Mouse (Mus musculus) hindbrain, embryonic 14.5 days (tissue): ENCODE data around the gene Bco2. TPM values are rescaled to one million over a fixed set of nuclear protein-coding genes. Genes with fewer than 3 reads are reported as not detected.

Experiments used
- ATAC-seq: fragments of 200-750 bp; cut with Nextera tagmentation; 2 replicates; pipeline ENCODE4 v1.8.0; 2017; ENCODE audit warnings: moderate number of reproducible peaks, mild to moderate bottlenecking, moderate TSS enrichment, moderate library complexity; ENCODE audit not compliant: low FRiP score
- DNase-seq: peaks from one replicate; pipeline ENCODE4 v3.0.0-alpha.2; 2015; ENCODE audit warnings: low spot score
- H3K27ac ChIP-seq: fragments of 300-500 bp; sonication (generic); 2 replicates; pipeline ENCODE4 v1.5.1; 2014; ENCODE audit warnings: mild to moderate bottlenecking, moderate library complexity
- H3K27me3 ChIP-seq: fragments of 300-500 bp; sonication (generic); 2 replicates; pipeline ENCODE4 v1.6.1; 2014; ENCODE audit warnings: mild to moderate bottlenecking, low read length, mixed read lengths; ENCODE audit not compliant: control insufficient read depth, insufficient read depth
- H3K36me3 ChIP-seq: fragments of 300-500 bp; sonication (generic); replicated peaks from 2 replicates; pipeline ENCODE4 v1.6.1; 2014; ENCODE audit not compliant: control insufficient read depth, insufficient read depth
- H3K4me1 ChIP-seq: fragments of 300-500 bp; sonication (generic); replicated peaks from 2 replicates; pipeline ENCODE4 v1.6.1; 2014; ENCODE audit warnings: antibody characterized with exemption, low read length, mixed read lengths; ENCODE audit not compliant: control insufficient read depth, insufficient read depth
- H3K4me2 ChIP-seq: fragments of 300-500 bp; sonication (generic); replicated peaks from 2 replicates; pipeline ENCODE4 v1.6.1; 2014; ENCODE audit warnings: mild to moderate bottlenecking, moderate library complexity
- H3K4me3 ChIP-seq: fragments of 300-500 bp; sonication (generic); replicated peaks from 2 replicates; pipeline ENCODE4 v1.5.1; 2014; ENCODE audit warnings: mild to moderate bottlenecking, low read length
- H3K9ac ChIP-seq: fragments of 300-500 bp; sonication (generic); 2 replicates; pipeline ENCODE4 v1.6.1; 2014
- H3K9me3 ChIP-seq: fragments of 300-500 bp; sonication (generic); 2 replicates; pipeline ENCODE4 v1.6.1; 2016; ENCODE audit warnings: low read length; ENCODE audit not compliant: control insufficient read depth
- WGBS: fragments of 180-500 bp; shearing (Covaris S2); extraction: QIAGEN DNeasy Blood & Tissue Kit; methylation state at CpG from one replicate; pipeline ENCODE4 v1.1.7; 2014; 5-methylcytosine and 5-hydroxymethylcytosine counted together
- polyA plus RNA-seq: library from polyadenylated mRNA; unstranded; fragments of >200 nt; fragmentation: Nextera tagmentation; extraction: Ambion mirVana; gene quantifications from 2 replicates; pipeline ENCODE4 v1.2.1, GENCODE M21; 2014

Gene Bco2
- polyA plus RNA-seq, 1 experiment from 2014 or later = 0.35 TPM

DNA sequence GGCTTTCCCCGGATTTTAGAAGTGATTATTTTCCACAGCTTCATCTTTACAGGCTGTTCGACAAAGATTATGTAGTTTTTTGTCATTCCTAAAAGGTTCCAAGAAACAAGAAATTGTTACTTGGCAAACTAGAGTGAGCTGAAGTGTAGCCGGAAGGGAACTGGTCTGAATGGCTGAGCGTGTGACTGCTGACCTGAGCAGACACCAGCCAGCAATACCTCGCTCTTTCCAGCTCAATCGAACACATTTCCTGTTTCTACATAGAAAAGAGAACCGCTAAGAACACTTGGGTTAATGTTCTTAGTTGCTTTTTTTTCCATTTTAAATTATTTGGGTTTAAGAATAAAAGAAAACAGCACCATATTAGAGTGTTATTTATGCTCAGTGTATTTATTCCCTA lies 14.8 kb downstream of the Bco2 start:
- no peak for ATAC-seq
- no peak overlapping the region for H3K9ac ChIP-seq
- no peak overlapping the region for H3K27ac ChIP-seq
- no peaks in the 10 kb centered on the region for H3K4me1 ChIP-seq
- no peak overlapping the region for H3K4me3 ChIP-seq
- no peaks in the 10 kb centered on the region for H3K9me3 ChIP-seq
- H3K4me2 ChIP-seq = no peak overlapping the region
- H3K36me3 ChIP-seq = no peaks in the 10 kb centered on the region
- WGBS = 78% methylated on average over 7 of the region's 7 CpGs
- DNase-seq = no peak
- no peaks in the 10 kb centered on the region for H3K27me3 ChIP-seq

DNA sequence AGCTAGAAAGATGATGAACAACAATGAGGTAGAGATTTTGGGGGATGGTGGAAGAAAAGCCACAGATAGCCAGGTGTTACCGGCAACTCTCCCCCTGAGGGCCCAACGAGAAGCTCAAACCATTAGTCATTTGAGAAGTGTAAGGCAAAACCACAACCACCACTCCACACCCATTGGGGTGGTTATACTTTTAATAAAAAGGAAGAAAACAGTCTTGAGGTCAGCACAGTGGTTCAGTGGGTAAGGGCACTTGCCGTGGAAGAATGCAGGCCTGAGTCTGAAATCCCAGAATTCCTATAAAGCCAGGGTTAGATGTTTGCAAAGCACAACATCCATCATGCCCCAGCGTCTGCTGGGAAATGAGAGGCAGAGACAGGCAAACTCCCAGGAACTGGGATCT lies 17.7 kb downstream of the Bco2 start:
- no peak for ATAC-seq
- DNase-seq = no peak
- 84% methylated on average over 4 of the region's 4 CpGs for WGBS
- H3K4me2 ChIP-seq = no peak overlapping the region
- H3K27me3 ChIP-seq = no peaks in the 10 kb centered on the region
- no peaks in the 10 kb centered on the region for H3K4me1 ChIP-seq
- H3K36me3 ChIP-seq = no peaks in the 10 kb centered on the region
- H3K9ac ChIP-seq = no peak overlapping the region
- H3K27ac ChIP-seq = no peak overlapping the region
- no peaks in the 10 kb centered on the region for H3K9me3 ChIP-seq
- no peak overlapping the region for H3K4me3 ChIP-seq

DNA sequence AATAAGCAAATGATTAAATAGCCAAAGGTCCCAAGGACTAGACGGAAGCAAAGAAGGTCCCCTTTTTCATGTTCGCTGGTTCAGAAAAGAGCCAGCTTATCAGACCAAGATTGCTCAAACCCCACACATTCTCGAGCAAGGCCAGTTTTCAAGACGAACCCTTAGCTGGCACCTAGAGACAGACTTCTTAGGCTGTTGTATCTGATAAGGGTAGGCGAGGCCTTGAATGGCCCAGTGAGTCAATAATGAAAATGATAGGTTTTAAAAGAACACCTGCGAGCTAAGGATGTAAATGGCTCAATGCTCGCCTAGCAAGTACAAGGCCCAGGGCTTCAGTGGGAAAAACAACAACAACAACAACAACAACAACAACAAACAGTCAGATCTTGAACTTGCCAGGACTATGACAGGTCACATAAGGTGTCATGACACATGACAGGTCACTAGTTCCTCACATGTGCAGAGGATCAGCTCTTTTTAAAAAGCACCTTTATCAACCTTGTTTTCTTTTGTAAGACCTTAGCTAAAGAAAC lies 18.3 kb downstream of the Bco2 start:
- 88% methylated on average over 7 of the region's 7 CpGs for WGBS
- Histone ChIP-seq H3K27ac (no peak overlapping the region), H3K27me3 (no peaks in the 10 kb centered on the region), H3K4me2 (no peak overlapping the region), H3K36me3 (no peaks in the 10 kb centered on the region), H3K9me3 (no peaks in the 10 kb centered on the region), H3K4me1 (no peaks in the 10 kb centered on the region), H3K9ac (no peak overlapping the region), H3K4me3 (no peak overlapping the region)
- DNase-seq = no peak
- no peak for ATAC-seq

DNA sequence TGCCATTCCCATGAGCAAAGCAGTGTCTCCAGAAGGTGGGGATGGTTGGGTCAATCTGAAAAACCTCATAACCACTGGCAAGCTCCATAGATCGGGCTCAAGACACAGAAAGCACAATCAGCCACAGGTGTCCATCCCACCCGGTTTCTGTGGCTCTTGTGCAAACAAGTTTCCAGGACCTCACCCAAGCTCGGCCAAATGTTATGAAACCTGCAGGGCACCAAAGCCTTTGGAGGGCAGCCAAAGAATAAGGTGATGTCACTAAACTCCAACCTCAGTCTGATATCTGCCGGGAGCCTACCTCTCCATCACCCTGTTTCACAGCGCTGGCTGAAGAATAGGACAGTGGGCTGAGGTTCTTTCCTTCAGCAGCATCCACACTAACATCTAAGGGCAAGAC lies 19.1 kb downstream of the Bco2 start:
- DNase-seq (no peak), ATAC-seq (no peak)
- H3K4me2 ChIP-seq = no peak overlapping the region
- H3K9me3 ChIP-seq = no peaks in the 10 kb centered on the region
- no peaks in the 10 kb centered on the region for H3K36me3 ChIP-seq
- H3K4me3 ChIP-seq = no peak overlapping the region
- H3K9ac ChIP-seq = no peak overlapping the region
- no peaks in the 10 kb centered on the region for H3K4me1 ChIP-seq
- H3K27ac ChIP-seq = no peak overlapping the region
- 87% methylated on average over 5 of the region's 5 CpGs for WGBS
- H3K27me3 ChIP-seq = no peaks in the 10 kb centered on the region

DNA sequence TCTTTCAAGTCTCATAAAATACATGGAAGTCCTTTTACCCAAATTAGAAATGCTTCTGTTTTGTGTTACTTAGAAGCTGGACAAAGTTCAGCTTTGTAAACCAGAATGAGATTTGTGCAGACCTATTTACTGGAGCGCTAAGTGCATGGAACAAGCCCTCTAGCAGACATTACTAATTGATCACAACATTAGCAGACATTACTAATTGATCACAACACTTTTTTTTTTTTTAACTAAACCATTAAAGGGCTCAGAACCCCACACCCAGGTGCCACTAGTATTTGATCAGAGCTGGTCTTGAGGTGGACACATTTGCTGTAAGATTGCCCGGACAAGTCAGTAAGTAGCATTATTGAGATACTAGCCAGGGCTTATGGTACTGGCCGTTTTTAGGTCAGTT lies 21.2 kb downstream of the Bco2 start:
- no peak overlapping the region for H3K9ac ChIP-seq
- ATAC-seq (no peak), DNase-seq (no peak)
- H3K9me3 ChIP-seq = no peaks in the 10 kb centered on the region
- H3K27ac ChIP-seq = no peak overlapping the region
- no peaks in the 10 kb centered on the region for H3K4me1 ChIP-seq
- H3K4me2 ChIP-seq = no peak overlapping the region
- H3K4me3 ChIP-seq = no peak overlapping the region
- H3K36me3 ChIP-seq = no peaks in the 10 kb centered on the region
- 80% methylated on average over 3 of the region's 3 CpGs for WGBS
- H3K27me3 ChIP-seq = no peaks in the 10 kb centered on the region

DNA sequence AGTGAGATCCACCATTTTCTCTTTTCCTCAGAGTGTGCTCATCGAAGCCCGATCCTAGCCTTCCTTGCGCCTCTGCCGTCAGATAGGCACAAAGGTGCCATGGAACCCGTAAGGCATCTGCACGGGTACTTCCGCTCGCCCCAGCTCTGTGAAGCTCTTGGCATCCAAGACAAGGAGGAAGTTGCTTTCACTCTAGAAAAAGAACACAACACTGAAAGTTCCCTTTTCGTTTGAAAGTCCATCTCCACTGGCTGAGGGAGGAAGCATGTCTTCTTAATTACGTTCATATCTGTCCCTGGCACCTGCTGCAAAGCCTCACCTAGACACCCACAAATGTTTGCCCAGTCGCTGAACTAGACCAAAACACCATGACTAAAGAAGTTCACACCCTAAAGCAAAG lies 21.7 kb downstream of the Bco2 start:
- no peak overlapping the region for H3K4me3 ChIP-seq
- no peak overlapping the region for H3K9ac ChIP-seq
- ATAC-seq (no peak), DNase-seq (no peak)
- no peak overlapping the region for H3K4me2 ChIP-seq
- no peak overlapping the region for H3K27ac ChIP-seq
- H3K9me3 ChIP-seq = no peaks in the 10 kb centered on the region
- no peaks in the 10 kb centered on the region for H3K36me3 ChIP-seq
- 85% methylated on average over 11 of the region's 11 CpGs for WGBS
- H3K4me1 ChIP-seq = no peaks in the 10 kb centered on the region
- no peaks in the 10 kb centered on the region for H3K27me3 ChIP-seq

DNA sequence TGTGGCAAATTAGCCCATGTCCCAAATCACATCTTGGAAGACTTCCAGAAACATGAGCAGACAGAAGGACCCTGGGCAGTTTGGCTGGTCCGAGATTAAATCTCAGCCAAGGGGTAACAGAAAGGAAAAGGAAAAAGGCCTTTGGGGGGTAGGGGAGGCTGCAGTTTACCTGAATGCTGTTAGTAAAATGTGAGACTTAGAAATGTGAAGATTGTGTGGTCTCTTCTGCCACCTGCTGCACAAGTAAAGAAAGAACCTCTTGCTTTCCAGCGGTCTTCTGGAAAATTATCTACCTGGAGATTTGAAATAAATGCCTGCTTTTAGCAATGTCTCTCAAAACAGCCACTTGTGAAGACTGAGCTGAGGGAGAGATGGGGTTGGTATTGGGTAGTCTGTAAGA lies 24.1 kb downstream of the Bco2 start:
- H3K4me1 ChIP-seq = peaks cover 7% of the 10 kb centered on the region
- DNase-seq = peak; percentile 69
- H3K9ac ChIP-seq = no peak overlapping the region
- no peak overlapping the region for H3K4me2 ChIP-seq
- H3K27ac ChIP-seq = no peak overlapping the region
- WGBS = 47% methylated on average over 2 of the region's 2 CpGs
- no peaks in the 10 kb centered on the region for H3K36me3 ChIP-seq
- H3K27me3 ChIP-seq = no peaks in the 10 kb centered on the region
- no peaks in the 10 kb centered on the region for H3K9me3 ChIP-seq
- H3K4me3 ChIP-seq = no peak overlapping the region
- no peak for ATAC-seq

DNA sequence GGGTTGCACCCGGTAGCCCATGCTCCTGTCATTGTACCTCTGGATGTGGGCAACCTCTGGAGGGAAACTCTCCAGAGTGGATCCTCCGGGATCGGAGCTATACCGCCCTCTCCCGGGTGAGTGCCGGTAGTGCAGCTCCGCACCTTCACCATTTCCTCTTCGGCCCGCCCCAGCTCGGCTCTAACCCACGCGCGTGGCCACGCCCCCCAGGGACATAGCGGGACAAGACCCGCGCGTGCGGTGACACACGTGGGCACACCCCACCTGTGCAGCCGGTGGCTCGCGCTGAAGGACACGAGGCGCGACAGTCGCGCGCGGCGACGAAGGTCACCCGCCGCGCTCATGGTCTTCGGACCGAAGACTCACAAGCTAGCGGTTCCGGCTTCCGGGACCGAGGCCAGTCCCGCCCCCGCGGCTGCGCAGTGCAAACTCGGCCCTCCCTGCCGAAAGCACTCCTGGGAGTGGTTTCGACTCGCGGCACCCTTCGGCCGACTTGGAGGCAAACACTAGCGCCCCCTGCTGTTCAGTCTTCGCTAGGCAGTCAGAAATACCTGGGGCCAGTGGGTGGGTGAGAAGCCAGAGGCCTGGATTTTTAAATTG lies 26.6 kb downstream of the Bco2 start, which contains the start of gene Pts:
Pts (minus strand) TSS at position 432 of the 600 bp plus-strand sequence.
- H3K27ac ChIP-seq = peak within 1 kb of the TSS; percentile 82
- H3K27me3 ChIP-seq = no peaks in the 10 kb centered on the region
- peak within 1 kb of the TSS; percentile 71 for H3K9ac ChIP-seq
- ATAC-seq = peak; percentile 98
- under 1% methylated on average over 54 of the region's 54 CpGs for WGBS
- peak within 1 kb of the TSS; percentile 58 for H3K4me2 ChIP-seq
- DNase-seq = peak; percentile 98
- peak within 1 kb of the TSS; percentile 65 for H3K4me3 ChIP-seq
- no peaks in the 10 kb centered on the region for H3K36me3 ChIP-seq
- H3K9me3 ChIP-seq = no peaks in the 10 kb centered on the region
- H3K4me1 ChIP-seq = peaks cover 7% of the 10 kb centered on the region

DNA sequence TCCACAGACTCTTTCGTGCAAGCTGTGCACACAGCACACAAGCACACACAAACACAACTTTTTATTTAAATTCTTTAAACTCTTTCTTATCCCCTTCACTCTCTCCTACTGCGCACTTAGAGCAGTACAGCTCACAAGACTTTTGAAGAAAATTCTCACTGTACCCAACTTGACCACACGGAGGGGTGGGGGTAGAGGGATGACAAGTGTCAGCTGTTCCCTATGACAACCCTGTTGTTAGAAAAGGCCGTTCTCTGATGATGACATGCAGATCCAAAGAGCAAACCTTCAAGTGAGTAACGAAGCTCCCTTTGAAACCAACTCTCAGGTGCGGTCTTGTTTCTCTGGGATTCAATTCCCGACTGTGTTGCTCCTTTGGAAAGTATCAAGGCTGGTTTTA lies 27.1 kb downstream of the Bco2 start:
- Histone ChIP-seq H3K27ac (no peak overlapping the region), H3K27me3 (no peaks in the 10 kb centered on the region), H3K9ac (peak overlapping the region; percentile 71), H3K4me1 (peaks cover 7% of the 10 kb centered on the region), H3K9me3 (no peaks in the 10 kb centered on the region), H3K36me3 (no peaks in the 10 kb centered on the region), H3K4me3 (peak overlapping the region; percentile 65), H3K4me2 (peak overlapping the region; percentile 58)
- ATAC-seq = no peak; the same call in 1 of the 2 replicates
- DNase-seq = no peak
- 51% methylated on average over 7 of the region's 7 CpGs for WGBS

DNA sequence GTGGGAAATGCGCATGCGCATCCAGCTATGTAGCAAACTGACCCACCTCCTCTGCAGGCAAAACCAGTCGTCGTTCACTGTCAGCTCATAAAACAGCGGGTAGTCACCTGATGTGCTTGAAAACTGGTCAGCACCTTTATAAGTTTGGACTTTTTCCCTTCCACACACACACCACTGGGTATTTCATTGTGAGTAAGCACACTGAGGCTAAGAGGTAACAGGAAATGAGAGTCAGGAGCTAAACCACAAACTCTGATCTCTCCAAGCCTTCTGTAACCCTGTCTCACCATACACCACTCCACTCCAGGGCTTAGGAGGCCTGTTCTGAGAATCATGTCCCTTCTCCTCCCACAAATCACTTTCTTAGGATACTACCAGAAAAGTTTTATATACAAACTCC lies 29.4 kb downstream of the Bco2 start:
- H3K4me2 ChIP-seq = no peak overlapping the region
- no peak overlapping the region for H3K27ac ChIP-seq
- DNase-seq = no peak
- 88% methylated on average over 5 of the region's 5 CpGs for WGBS
- no peak overlapping the region for H3K4me3 ChIP-seq
- no peak overlapping the region for H3K9ac ChIP-seq
- no peaks in the 10 kb centered on the region for H3K27me3 ChIP-seq
- peaks cover 7% of the 10 kb centered on the region for H3K4me1 ChIP-seq
- H3K9me3 ChIP-seq = no peaks in the 10 kb centered on the region
- peaks cover 8% of the 10 kb centered on the region; the same call in 1 of the 2 replicates for H3K36me3 ChIP-seq
- no peak for ATAC-seq
